Mouse (Mus musculus) ovary, adult 18-20 months (tissue): ENCODE measurements at regions not wholly inside any gene's neighbourhood (a gene's known extent, or its start where the extent isn't known, plus 50 kb on each side); places are given as distances from the start of the nearest gene placed in this dataset.

Source experiments
- DNase-seq: peaks from one replicate; pipeline ENCODE4 v3.0.0; 2022; ENCODE audit warnings: low spot score, mixed read lengths

- no peak for DNase-seq
Observed at GRCm38 (mm10) chr10:17653785-17654184, 69.2 kb upstream of the Cited2 start.

- DNase-seq: no peak
Observed at GRCm38 (mm10) chr10:17654308-17654858, 68.6 kb upstream of the Cited2 start.

GRCm38 (mm10) chr10:17655459-17656051, 67.5 kb upstream of the Cited2 start:
- DNase-seq: no peak

- DNase-seq: no peak
Observed at GRCm38 (mm10) chr10:17656305-17656704, 66.7 kb upstream of the Cited2 start.

GRCm38 (mm10) chr10:17656872-17657482, 66.0 kb upstream of the Cited2 start:
- no peak for DNase-seq

GRCm38 (mm10) chr10:17659575-17659974, 63.4 kb upstream of the Cited2 start:
- no peak for DNase-seq

- DNase-seq: no peak
Observed at GRCm38 (mm10) chr10:17660836-17661452, 62.1 kb upstream of the Cited2 start.

GRCm38 (mm10) chr10:17666089-17666488, 56.9 kb upstream of the Cited2 start:
- DNase-seq: no peak

- DNase-seq: no peak
Observed at GRCm38 (mm10) chr10:17669401-17669800, 53.6 kb upstream of the Cited2 start.
